Mouse (Mus musculus) ES-E14 (cell line): Measurements from ENCODE around the gene Tbc1d13. TPM values are rescaled to one million over a fixed set of nuclear protein-coding genes. Genes with fewer than 3 reads are reported as not detected.
A peak's percentile ranks its signal among the peaks of the same experiment; 100 is the strongest.

Experiments used
- DNase-seq: peaks from one replicate; pipeline ENCODE4 v3.0.0-alpha.2; 2013; ENCODE audit warnings: low read depth, low spot score
- H3K27ac ChIP-seq: 2 replicates; pipeline ENCODE4 v1.5.1; 2012; ENCODE audit warnings: low read depth, mild to moderate bottlenecking, low read length, moderate library complexity, mixed read lengths; ENCODE audit not compliant: poor library complexity, insufficient read depth, severe bottlenecking
- H3K36me3 ChIP-seq: 2 replicates; pipeline ENCODE4 v1.6.1; 2012; ENCODE audit warnings: mild to moderate bottlenecking, low read length, moderate library complexity, mixed read lengths; ENCODE audit not compliant: control insufficient read depth, poor library complexity, insufficient read depth, severe bottlenecking
- H3K4me1 ChIP-seq, 2 experiments: fragments of 150-350 bp in 1 of 2; sonication (generic) in 1 of 2; 2 replicates each; pipeline ENCODE4 v1.6.1; 2012; ENCODE audit warnings: low read length in 2 of 2, mild to moderate bottlenecking in 1 of 2, mixed read lengths in 1 of 2; ENCODE audit not compliant: control insufficient read depth in 2 of 2, insufficient read depth in 2 of 2, poor library complexity in 1 of 2
- H3K4me3 ChIP-seq, 2 experiments: fragments of 150-350 bp in 1 of 2; sonication (generic) in 1 of 2; 2 replicates each; pipeline ENCODE4 v1.5.1; 2012; ENCODE audit warnings: low read length in 2 of 2, low read depth in 1 of 2, mild to moderate bottlenecking in 1 of 2, mixed read lengths in 1 of 2; ENCODE audit not compliant: insufficient read depth in 1 of 2, poor library complexity in 1 of 2, severe bottlenecking in 1 of 2
- H3K9ac ChIP-seq: 2 replicates; pipeline ENCODE4 v1.6.1; 2012; ENCODE audit warnings: low read depth, mild to moderate bottlenecking, low read length, mixed read lengths; ENCODE audit not compliant: poor library complexity, insufficient read depth, severe bottlenecking
- H3K9me3 ChIP-seq: fragments of 150-350 bp; sonication (generic); 2 replicates; pipeline ENCODE4 v1.6.1; 2012; ENCODE audit warnings: low read depth, mild to moderate bottlenecking, low read length; ENCODE audit not compliant: control insufficient read depth, insufficient read depth
- CHD2 ChIP-seq: IDR thresholded peaks from 2 replicates; pipeline ENCODE4 v1.6.1; 2014; ENCODE audit warnings: mild to moderate bottlenecking, low read depth, low read length, inconsistent platforms
- HCFC1 ChIP-seq: IDR thresholded peaks from 2 replicates; pipeline ENCODE4 v1.6.1; 2012; ENCODE audit warnings: low read length, inconsistent platforms, borderline replicate concordance; ENCODE audit not compliant: insufficient read depth
- MAFK ChIP-seq: IDR thresholded peaks from 2 replicates; pipeline ENCODE4 v1.6.1; 2014; ENCODE audit warnings: mild to moderate bottlenecking, low read depth, low read length, inconsistent platforms; ENCODE audit not compliant: insufficient read depth
- ZC3H11A ChIP-seq: IDR thresholded peaks from 2 replicates; pipeline ENCODE4 v1.6.1; 2012; ENCODE audit warnings: low read depth, mild to moderate bottlenecking, inconsistent platforms, low read length, borderline replicate concordance
- ZNF384 ChIP-seq: IDR thresholded peaks from 2 replicates; pipeline ENCODE4 v1.6.1; 2012; ENCODE audit warnings: low read depth, low read length, inconsistent platforms
- in situ Hi-C, 2 experiments: fragments of 600-800 bp; cut with MboI; formaldehyde crosslinking; loops; one replicate each; pipeline ENCODE4 v1.15.1; 2025; ENCODE audit warnings: low sequenced_read_pairs in 2 of 2, inconsistent platforms in 1 of 2; ENCODE audit not compliant: unreplicated experiment in 2 of 2
- total RNA-seq: library from RNA; depleted of rRNA; stranded (reverse); fragments of 300-350 nt; gene quantifications from 2 replicates; pipeline ENCODE4 v1.2.3, GENCODE M21; 2012

Gene Tbc1d13
- total RNA-seq, 1 experiment: 62.4 TPM

DNA sequence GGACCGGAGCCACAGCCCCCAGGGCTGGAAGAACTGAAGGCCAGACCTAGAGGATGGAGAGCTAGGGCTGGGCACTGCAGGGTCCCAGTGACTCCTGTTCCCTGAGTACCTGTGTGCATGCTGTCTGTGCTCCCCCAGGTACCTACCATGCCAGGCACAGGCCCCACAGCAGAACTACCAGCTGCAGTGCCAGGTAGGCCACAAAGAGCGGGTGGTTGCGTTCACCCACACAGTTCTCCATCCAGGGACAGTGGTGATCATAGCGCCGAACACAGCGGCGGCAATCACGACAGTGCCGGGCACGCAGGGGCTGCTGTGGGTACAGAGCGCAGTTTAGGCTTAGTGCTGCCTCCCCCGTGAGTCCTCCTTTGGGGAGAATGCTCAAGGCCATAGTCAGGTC, 42.0 kb upstream of the Tbc1d13 start:
- Histone ChIP-seq H3K36me3 (peaks cover 23% of the 10 kb centered on the region), H3K4me1 (peaks cover 1 to 19% of the 10 kb centered on the region in 2 experiments; a peak in 2 of 4 replicates), H3K4me3 (no peak overlapping the region), H3K27ac (no peak overlapping the region), H3K9ac (0 out of 2 replicates have a peak overlapping the region, but pooled peaks have one; percentile 4), H3K9me3 (no peaks in the 10 kb centered on the region)
- TF ChIP-seq HCFC1 (no peak), MAFK (no peak), CHD2 (no peak), ZNF384 (no peak), ZC3H11A (no peak)
- no peak for DNase-seq
- in situ Hi-C loops: no loop called here

DNA sequence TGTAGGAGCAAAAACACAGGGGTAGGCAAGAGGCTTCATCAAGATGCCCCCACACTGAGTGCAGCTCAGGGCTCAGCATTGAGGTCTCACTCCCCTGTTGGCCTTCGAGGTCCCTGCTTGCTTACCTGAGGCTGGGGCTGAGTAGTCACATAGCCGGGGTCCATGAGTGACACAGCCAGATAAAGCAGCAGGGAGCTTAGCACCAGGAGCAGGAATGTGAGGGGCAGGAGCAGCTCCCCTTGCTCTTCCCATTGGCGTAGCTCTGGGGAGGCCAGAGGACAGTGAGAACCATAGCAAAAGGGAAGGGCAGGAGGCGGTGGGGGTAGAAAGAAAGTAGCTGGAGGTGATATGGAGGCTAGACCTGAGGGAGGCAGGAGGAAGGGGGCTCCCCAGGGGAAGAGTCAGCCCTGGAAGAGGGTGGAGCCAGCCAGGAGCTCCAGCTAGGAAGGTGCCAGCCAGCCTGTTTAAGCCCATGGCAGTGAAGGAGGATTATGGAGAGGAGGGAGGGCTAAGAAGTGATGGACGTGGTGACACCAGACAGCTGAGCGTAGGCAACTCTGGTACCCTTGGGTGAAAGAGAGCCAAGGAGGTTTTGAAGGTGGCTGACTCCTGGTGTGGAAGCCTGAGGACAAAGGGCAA, 41.1 kb upstream of the Tbc1d13 start:
- Histone ChIP-seq H3K4me1 (peaks cover 1 to 14% of the 10 kb centered on the region in 2 experiments; a peak in 2 of 4 replicates), H3K9ac (peak overlapping the region; percentile 91), H3K36me3 (peaks cover 23% of the 10 kb centered on the region), H3K27ac (no peak overlapping the region), H3K9me3 (no peaks in the 10 kb centered on the region), H3K4me3 (peak overlapping the region; percentile 89 to 92)
- TF ChIP-seq MAFK: no peak
- no peak for TF ChIP-seq ZC3H11A
- TF ChIP-seq CHD2: no peak
- no peak for TF ChIP-seq HCFC1
- TF ChIP-seq ZNF384: no peak
- in situ Hi-C loops: no loop called here
- no peak for DNase-seq

DNA sequence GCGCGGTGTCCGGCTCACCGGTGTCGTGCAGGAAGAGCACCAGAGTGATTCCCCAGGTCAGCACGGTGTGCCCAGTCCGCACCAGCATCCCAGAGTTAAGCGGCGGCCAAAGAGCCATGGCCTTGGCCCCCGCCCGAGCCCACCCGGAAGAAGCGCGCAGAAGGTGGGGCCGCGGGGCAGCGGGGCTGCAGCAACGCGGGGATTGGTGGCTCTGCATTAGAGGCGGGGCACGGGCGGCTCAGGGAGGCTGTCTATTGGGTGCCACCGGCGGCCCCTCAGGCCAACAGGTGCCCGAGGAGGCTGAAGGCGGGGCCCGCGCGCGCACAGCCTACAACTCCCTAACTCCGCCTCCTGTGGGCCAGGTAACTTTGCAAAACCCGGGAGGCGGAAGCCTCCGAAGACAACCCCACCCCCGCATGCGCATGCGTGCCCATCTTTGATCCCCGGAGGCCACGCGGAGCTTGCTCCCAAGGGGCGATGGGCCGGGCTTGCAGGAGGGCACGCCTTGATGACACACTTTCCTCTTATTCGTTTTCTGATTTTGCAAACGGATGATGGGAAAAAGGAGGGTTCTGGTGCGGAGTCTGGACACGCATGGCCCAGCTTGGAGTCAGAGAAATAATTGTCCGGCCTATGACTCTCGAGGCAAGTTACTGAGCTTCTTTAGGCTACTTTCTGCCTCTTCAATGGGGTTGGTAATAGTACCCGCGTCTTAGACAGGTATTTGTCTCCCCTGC, 39.9 kb upstream of the Tbc1d13 start, which contains the start of gene Zdhhc12:
Zdhhc12 (minus strand) TSS at position 178 of the 737 bp plus-strand sequence.
- TF ChIP-seq HCFC1 (0 out of 2 replicates have a peak, but pooled peaks have one; percentile 30), MAFK (no peak)
- Histone ChIP-seq H3K27ac (peak within 1 kb of the TSS; percentile 81), H3K9ac (peak within 1 kb of the TSS; percentile 92), H3K36me3 (peaks cover 23% of the 10 kb centered on the region), H3K4me3 (peak within 1 kb of the TSS; percentile 89 to 92), H3K9me3 (no peaks in the 10 kb centered on the region), H3K4me1 (peaks cover 1 to 14% of the 10 kb centered on the region in 2 experiments; a peak in 2 of 4 replicates)
- DNase-seq: peak; percentile 99
- in situ Hi-C loops: no loop called here

DNA sequence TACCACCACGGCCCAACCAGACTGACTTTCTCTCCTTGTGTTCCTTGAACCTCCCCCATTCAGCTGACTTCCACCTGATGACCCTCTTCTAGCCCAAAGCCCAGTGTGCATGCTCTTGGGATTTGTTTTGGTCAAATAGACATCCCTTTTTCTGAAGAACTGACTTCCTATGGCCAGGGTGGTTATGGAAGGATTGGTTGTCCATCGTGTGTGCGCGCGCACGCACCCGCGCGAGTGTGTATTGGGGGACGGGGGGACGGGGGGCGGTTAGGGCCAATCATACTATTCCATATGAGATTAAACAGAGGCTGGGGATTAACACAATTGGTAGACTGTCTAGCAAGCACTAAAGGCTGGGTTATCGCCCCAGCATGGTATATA, 39.3 kb upstream of the Tbc1d13 start:
- TF ChIP-seq MAFK: no peak
- no peak for TF ChIP-seq HCFC1
- no peak for TF ChIP-seq ZC3H11A
- no peak for TF ChIP-seq CHD2
- no peak for TF ChIP-seq ZNF384
- H3K27ac ChIP-seq: peak overlapping the region; percentile 81
- DNase-seq: no peak
- H3K9me3 ChIP-seq: no peaks in the 10 kb centered on the region
- H3K36me3 ChIP-seq: peaks cover 23% of the 10 kb centered on the region
- in situ Hi-C loops: no loop called here
- H3K9ac ChIP-seq: peak overlapping the region; percentile 92
- peak overlapping the region; percentile 86 to 87 for H3K4me3 ChIP-seq
- peaks cover 1 to 14% of the 10 kb centered on the region in 2 experiments; a peak in 2 of 4 replicates for H3K4me1 ChIP-seq
